Mouse (Mus musculus) testis, adult 2 months (tissue): ENCODE data around the gene Dnm1.

Experiments used
- CTCF ChIP-seq: fragments of 200-500 bp; IDR thresholded peaks from 2 replicates; pipeline ENCODE4 v1.5.1; 2012; ENCODE audit warnings: low read depth, mild to moderate bottlenecking, inconsistent platforms, low read length, moderate library complexity; ENCODE audit not compliant: control insufficient read depth, insufficient read depth, insufficient replicate concordance
- POLR2A ChIP-seq: fragments of 200-500 bp; IDR thresholded peaks from 2 replicates; pipeline ENCODE4 v1.6.1; 2012; ENCODE audit warnings: low read depth, mild to moderate bottlenecking, inconsistent platforms, low read length, moderate library complexity; ENCODE audit not compliant: control insufficient read depth

- no peak for TF ChIP-seq CTCF
- no peak for TF ChIP-seq POLR2A
Observed at GRCm38 (mm10) chr2:32375317-32375940, 22.3 kb upstream of the Dnm1 start.
